Mouse (Mus musculus): ENCODE results near the gene Hbq1b.

The Hbq1b gene

GRCm38 (mm10) chr11:32286695-32287492 is at the start of gene Hbq1b:
TSS of gene Hbq1b (plus strand) at chr11:32286965.
- peak; percentile 85 for DNase-seq

GRCm38 (mm10) chr11:32237411-32237795 is 49.4 kb upstream of the Hbq1b start:
- DNase-seq = no peak

- DNase-seq = peak; percentile 84
Observed at GRCm38 (mm10) chr11:32238093-32238860, 48.5 kb upstream of the Hbq1b start.

- no peak for DNase-seq
Observed at GRCm38 (mm10) chr11:32241391-32241790, 45.4 kb upstream of the Hbq1b start.

GRCm38 (mm10) chr11:32242209-32242608 is 44.6 kb upstream of the Hbq1b start:
- DNase-seq = no peak

- DNase-seq = no peak
Observed at GRCm38 (mm10) chr11:32243205-32243955, 43.4 kb upstream of the Hbq1b start.

GRCm38 (mm10) chr11:32244064-32244463 is 42.7 kb upstream of the Hbq1b start:
- DNase-seq = no peak

- no peak for DNase-seq
Observed at GRCm38 (mm10) chr11:32244617-32245016, 42.1 kb upstream of the Hbq1b start.

GRCm38 (mm10) chr11:32245614-32246013 is 41.2 kb upstream of the Hbq1b start:
- no peak for DNase-seq

GRCm38 (mm10) chr11:32247068-32247467 is 39.7 kb upstream of the Hbq1b start:
- DNase-seq = peak; percentile 52

- DNase-seq = no peak
Observed at GRCm38 (mm10) chr11:32248350-32248749, 38.4 kb upstream of the Hbq1b start.

- DNase-seq = no peak
Observed at GRCm38 (mm10) chr11:32250880-32251763, 35.6 kb upstream of the Hbq1b start.

GRCm38 (mm10) chr11:32253121-32253520 is 33.6 kb upstream of the Hbq1b start:
- no peak for DNase-seq

GRCm38 (mm10) chr11:32256146-32256545 is 30.6 kb upstream of the Hbq1b start:
- DNase-seq = no peak

- DNase-seq = no peak
Observed at GRCm38 (mm10) chr11:32256566-32256965, 30.2 kb upstream of the Hbq1b start.

GRCm38 (mm10) chr11:32262674-32263415 is 23.9 kb upstream of the Hbq1b start:
- DNase-seq = no peak

- DNase-seq = no peak
Observed at GRCm38 (mm10) chr11:32265117-32265738, 21.5 kb upstream of the Hbq1b start.

- DNase-seq = peak; percentile 19
Observed at GRCm38 (mm10) chr11:32266194-32266593, 20.6 kb upstream of the Hbq1b start.

GRCm38 (mm10) chr11:32266776-32267175 is 20.0 kb upstream of the Hbq1b start:
- DNase-seq = no peak

- DNase-seq = peak; percentile 98
Observed at GRCm38 (mm10) chr11:32267188-32267884, 19.4 kb upstream of the Hbq1b start, which contains the start of gene Nprl3. TSS of gene Nprl3 (minus strand) at chr11:32267707.
